Mouse (Mus musculus) gastrocnemius, adult 18-20 months (tissue): ENCODE data around the gene Rrp8. TPM values are rescaled to one million over a fixed set of nuclear protein-coding genes. Genes with fewer than 3 reads are reported as not detected.
"Not testable (repeated sequence)": the region's sequence is repeated elsewhere in the genome, so short reads cannot be mapped to it uniquely, and the experiment has no call there.

Source experiments
- DNase-seq: peaks from one replicate; pipeline ENCODE4 v3.0.0; 2021; ENCODE audit warnings: low spot score
- total RNA-seq, 2 experiments: library from RNA; stranded (reverse); gene quantifications; 2 replicates each; pipeline ENCODE4 v1.2.3; 2021

Rrp8 gene
- total RNA-seq, 2 experiments from 2014 or later = 10.0 to 10.5 TPM

DNA sequence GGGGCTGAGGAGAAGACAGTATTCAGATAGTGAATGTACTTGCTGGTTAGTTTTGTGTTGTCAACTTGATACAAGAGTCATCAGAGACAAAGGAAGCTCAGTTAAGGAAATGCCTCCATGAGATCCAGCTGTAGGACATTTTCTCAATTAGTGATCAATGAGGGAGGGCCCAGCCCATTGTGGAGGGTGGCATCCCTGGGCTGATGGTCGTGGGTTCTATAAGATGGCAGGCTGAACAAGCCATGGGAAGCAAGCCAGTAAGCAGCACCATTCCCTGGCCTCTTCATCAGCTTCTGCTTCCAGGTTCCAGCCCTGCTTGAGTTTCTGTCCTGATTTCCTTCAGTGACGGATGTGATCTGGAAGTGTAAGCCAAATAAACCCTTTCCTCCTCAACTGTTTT, 10.6 kb upstream of the Rrp8 start:
- DNase-seq = no peak

DNA sequence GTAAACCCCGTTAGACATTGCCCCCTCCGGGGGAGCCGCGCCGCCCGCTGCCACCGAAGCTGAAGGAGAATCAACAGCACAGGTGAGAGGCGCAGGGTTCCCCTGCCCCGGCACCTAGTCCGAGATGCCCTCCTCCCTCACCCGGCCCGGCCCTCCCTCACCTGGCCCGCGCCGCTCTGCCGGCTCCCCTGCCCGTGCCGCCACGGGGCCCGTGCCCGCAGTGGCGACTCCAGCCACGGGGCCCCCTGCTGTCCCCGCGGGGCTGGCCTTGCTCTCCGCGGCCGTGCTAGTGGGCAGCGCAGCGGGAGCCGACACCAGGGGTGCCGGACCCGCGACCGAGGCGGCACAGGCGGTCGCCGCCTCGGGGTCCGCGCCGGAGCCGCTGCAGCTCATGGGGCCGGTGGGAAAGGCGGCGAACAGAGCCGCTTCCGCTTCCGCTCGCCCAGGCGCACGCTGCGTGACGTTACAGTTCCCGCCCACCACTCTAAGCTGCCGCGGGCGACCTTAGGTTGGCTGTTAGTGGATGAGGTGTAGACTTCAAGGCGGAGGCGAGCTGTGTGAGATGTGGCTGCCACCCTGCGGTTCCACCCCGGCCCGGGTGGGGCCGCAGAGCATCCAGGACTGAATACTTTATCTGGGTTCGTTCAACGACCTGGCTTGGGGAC, 6.9 kb upstream of the Rrp8 start, which contains the start of gene Taf10:
Gene Taf10, minus strand, starts transcription at position 436 of the 665 bp plus-strand sequence.
- peak; percentile 78 for DNase-seq

DNA sequence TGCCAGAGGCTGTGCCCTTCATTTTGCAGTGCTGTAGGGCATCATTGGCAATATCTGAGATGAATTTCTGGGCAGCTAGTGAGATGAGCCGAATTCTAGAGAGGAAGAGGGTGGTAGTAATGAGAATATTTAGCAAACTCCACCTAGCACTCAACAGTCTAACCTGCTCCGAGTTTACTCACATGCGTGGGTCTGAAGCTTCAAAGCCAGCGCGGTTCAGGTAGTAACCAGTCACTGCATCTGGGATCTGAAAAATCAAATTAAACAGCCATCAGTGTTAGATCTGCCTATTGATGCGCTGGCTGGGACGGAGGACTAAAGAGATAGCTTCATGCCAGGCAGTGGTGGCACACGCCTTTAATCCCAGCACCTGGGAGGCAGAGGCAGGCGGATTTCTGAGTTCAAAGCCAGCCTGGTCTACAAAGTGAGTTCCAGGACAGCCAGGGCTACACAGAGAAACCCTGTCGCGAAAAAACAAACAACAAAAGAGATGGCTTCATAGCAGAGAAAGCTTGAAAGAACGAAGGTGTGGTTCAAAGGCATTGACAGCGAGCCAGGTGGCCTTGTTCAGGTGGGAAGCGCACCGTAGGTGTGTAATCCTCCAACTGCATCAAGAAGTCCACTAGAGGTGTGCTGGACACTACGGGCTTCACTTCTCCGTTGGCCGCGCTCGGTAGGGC, 6.2 kb upstream of the Rrp8 start:
- not testable (repeated sequence) for DNase-seq

DNA sequence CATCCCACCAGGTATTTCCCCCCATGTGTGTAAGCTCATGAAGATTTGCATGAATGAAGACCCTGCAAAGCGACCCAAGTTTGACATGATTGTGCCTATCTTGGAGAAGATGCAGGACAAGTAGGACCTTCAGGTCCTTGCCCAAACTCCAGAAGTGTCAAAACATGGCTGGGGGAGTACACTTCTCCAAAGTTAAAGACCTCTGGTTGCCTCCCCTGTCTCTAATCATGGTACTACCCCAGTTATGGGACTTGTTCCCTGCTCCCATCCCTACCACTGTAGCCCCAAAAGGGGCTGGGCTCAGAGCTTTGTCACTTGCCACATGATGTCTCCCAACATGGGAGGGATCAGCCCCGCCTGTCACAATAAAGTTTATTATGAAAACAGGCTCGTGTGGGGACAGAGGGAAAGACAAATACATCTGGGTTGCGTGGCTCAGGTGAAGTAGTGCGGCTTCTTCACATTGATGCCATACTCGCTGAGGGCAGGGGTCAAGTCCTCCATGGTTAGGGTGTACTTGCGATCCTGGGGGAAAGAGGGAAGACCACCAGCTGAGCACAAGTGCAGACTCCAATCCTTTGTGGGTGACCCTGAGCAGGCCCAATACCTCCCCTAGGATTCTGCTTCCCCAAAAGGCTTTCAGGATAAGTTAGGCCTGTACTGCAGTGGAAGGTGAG, 5.5 kb upstream of the Rrp8 start:
- DNase-seq = not testable (repeated sequence)

DNA sequence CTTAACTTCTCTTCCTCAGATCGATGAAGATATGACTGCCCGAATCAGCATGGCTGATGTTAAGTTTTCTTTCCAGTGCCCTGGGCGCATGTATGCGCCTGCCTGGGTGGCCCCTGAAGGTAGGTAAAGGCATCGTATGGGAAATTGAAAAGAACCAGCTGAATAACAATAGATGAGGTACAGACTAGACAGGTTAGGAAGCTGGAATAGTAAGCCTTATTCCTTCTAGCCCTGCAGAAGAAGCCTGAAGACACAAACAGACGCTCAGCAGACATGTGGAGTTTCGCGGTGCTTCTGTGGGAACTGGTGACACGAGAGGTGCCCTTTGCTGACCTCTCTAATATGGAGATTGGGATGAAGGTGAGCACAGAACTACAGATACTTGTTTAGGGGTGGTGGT, 4.8 kb upstream of the Rrp8 start:
- DNase-seq = no peak

DNA sequence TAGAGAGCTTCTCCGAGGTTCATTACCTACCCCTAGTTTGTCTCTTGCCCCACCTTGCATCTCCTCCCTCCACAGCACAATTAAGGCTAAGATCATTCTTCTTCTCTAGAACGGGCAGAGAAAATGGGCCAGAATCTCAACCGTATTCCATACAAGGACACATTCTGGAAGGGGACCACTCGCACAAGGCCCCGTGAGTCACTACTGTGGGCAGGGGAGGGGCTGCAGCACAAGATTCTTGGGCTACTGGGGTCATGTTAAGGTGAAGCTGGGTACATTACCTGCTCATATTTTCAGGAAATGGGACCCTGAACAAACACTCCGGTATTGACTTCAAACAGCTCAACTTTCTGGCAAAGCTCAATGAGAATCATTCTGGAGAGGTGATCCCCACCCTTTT, 3.7 kb upstream of the Rrp8 start:
- no peak for DNase-seq

DNA sequence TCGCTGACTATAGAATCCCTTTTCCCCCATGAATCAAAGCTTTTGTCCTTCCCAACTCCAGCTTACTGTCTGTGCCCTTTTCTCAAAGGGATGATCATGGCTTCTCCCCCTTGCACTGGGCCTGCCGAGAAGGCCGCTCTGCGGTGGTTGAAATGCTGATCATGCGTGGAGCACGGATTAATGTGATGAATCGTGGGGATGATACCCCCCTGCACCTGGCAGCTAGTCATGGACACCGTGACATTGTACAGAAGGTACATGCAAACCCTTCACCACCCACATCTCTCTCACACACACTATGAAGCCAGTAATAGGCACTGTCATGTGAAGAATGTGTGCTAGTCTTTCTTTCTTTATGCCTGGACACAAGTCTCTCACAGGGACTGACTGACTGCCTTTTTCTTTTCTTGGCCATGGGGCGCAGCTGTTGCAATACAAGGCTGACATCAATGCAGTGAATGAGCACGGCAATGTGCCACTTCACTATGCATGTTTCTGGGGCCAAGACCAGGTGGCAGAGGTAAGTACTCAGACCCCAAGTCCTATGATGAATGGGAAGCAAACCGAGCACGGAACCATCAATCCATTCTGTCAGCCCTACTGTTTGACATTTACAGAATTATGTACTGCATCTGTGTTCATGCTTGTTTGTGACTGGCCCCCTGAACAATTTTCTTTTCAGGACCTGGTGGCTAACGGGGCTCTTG, 3.1 kb upstream of the Rrp8 start:
- DNase-seq = no peak

DNA sequence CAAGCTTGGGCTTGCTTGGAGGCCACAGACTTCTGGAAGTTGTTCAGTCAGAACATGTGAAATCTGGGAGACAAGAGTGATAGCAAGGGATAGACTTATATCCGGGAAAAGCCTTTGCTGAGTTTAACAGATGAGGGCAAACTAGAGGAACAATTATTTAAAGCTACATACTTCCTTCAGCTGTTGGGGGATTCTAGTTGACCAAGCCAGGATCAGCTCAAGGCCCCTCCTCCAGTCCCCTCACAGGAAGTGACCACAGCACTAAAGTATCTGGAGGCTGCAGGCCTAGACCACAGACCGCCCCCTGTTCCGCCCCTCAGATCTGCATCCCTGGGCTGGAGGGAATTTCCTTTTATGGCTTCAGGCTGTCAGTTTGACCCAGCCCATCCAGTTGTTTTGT, 1.8 kb upstream of the Rrp8 start:
- DNase-seq = peak; percentile 69

DNA sequence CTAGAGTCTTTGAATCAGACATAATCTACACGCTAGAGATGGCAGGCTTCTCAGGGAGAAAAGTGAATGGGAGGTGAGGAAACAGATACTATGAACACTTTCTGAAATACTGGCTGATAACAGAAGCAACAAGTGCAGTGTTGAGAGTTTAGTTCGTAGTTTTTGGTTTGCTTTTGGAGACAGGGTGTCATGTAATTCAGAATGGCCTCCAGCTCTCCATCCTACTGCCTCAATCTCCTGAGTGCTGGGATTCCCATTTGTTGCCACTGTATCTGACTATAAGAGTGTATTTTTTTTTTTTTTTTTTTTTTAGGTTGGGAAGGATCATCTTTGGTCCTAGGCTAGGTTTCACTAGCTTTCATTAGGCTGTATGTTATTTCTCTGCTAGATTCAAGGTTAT, 1.1 kb upstream of the Rrp8 start:
- no peak for DNase-seq

DNA sequence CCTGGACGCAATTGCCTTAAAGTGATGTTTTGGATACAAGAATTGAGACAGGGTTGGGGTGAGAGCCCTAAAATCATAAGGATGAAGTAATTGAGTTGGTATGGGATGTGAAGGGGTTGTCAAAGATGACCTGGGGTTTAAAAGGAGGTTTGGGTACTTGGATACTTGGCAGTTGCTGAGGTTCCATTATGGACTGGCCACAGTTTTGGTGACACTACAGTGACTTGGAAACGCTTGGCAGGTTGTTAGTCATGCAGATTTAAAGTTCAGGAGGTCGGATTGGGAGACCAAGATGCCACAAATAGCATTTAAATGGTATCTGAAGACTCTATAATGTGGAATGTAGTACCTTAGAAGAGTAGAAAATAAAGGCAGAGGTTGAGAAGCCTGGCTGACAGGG, 463 bp upstream of the Rrp8 start:
- no peak for DNase-seq

DNA sequence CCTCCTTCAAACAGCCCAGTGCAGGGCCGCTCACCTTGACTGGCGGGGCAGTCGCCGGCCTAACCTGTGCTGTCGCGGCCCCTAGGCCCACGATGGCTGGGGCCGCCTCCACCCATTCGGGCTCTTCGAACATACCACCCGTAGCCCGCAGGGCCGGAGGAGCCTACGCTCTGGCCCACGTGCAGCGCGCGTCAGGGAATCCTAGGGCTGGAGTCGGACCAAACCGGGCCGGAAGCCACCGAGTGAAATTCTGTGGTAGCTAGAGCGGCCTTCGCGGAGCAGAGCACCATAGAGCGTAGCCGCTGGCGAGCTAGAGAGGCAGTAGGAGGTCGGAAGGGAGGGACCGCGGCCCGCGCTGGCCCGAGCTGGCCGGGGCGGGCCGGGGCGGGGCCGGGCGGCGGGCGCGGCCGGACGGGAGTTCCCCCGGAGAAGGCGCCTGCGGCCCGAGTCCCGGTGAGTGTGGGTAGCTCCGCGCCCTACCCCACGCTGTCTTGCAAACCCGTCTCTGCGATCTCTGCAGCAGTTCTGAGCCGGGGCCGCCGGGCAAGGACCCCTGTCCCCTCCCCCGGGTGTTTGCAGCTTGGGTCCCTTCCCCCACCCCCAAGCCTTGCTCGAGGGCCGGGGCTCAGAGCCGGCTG, 802 bp downstream of the Rrp8 start, which contains the start of gene Ilk:
Gene Ilk, plus strand, starts transcription at position 329 of the 638 bp plus-strand sequence.
- peak; percentile 95 for DNase-seq

DNA sequence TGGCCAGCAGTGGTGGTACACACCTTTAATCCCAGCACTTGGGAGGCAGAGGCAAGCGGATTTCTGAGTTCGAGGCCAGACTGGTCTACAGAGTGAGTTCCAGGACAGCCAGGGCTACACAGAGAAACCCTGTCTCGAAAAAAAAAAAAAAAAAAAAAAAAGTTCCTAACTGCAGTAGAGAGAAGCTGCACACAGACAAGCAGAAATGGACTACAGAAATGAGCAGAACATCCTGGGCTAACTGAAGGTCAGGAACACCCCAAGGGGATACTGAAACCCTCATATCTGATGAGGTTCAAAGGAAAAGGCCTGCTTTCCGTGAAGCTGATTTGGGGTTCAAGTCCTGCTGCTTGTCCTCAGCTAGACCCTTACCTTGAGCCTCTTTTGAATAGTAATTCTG, 1.7 kb downstream of the Rrp8 start:
- DNase-seq = not testable (repeated sequence)

DNA sequence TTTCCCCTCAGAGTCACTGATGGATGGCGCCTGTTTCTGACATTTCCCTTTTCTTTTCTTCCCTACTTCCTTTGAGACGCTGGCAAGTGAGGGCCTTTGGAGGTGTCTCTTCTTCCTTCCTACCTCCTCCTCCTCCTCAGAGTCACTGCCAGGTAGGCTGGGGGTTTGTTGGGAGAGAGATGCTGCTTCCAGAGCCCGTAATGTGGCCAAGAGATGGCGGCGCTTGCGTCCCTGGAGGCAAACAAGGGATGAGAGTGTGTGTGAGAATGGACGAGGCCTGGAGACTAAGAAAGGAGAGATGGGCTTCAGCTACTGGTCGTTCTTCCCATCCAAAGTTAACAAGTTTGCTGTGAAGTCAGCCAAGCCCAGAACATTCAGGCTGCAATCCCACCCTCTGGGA, 2.4 kb downstream of the Rrp8 start:
- no peak for DNase-seq

DNA sequence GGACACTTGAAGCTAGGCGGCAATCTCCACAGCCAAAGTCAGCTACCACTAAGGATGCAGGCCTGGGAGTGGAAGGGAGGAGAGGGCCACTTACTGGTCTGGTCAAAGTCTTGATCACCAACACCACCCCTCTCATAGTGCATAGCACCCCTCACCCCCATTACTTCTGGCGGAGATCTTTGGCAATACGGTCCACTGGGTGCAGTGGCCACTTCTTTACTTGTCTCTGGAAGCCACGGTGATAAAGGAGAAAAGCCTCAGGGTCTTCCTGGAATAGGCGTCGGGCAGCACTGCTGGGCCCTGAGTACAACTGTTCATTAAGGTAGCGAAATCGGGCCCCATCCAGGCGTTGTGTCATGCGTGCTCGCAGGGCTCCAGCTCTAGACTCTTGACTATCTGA, 3.3 kb downstream of the Rrp8 start:
- no peak for DNase-seq

DNA sequence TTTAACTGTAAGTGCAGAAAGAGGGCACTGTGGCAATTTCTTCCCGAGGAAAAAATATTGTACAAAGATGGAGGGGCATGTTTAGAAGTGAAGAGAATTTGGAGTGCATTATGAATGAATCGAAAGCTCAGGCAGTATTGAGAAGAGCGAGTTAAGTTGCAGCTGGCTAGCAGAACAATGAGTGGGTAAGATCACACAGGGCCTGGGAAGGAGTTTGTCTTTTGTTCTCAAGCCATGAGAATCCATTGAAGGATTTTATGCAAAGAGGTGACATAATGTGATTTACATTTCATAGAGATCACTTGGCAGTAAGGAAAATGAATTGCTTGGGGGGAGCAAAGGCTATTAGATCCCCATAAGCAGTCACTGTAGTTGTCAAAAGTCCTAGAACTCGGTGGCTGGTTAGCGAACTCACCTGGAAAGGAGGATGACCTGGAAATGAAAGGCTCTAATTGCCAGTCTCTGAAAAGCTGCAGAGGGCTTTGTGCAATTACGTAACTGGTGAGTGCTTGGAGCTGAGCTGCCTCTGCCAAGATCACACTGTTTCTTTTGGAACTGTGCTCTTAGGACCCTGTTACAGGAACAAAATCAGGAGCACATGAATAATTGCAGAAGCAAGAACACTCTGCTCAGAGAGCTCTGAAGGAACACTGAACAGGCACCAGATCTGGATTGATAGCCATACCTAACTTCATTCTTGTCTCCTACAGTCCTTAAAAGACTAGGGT, 8.3 kb downstream of the Rrp8 start:
- DNase-seq = no peak

DNA sequence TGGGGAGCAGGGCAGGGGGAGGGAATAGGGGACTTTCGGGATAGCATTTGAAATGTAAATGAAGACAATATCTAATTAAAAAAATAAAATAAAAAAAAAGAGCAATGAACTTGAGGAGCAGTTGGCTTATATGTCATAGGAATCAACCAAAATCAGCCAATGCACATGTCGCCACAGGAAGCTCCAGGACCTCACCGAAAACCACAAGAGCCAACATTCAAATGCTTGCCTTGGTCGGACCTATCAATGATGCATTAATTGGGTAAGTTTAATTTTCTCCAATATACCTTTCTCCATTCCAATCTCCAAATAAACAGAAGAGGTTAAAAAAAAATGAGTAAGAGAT, 10.2 kb downstream of the Rrp8 start:
- DNase-seq = no peak

DNA sequence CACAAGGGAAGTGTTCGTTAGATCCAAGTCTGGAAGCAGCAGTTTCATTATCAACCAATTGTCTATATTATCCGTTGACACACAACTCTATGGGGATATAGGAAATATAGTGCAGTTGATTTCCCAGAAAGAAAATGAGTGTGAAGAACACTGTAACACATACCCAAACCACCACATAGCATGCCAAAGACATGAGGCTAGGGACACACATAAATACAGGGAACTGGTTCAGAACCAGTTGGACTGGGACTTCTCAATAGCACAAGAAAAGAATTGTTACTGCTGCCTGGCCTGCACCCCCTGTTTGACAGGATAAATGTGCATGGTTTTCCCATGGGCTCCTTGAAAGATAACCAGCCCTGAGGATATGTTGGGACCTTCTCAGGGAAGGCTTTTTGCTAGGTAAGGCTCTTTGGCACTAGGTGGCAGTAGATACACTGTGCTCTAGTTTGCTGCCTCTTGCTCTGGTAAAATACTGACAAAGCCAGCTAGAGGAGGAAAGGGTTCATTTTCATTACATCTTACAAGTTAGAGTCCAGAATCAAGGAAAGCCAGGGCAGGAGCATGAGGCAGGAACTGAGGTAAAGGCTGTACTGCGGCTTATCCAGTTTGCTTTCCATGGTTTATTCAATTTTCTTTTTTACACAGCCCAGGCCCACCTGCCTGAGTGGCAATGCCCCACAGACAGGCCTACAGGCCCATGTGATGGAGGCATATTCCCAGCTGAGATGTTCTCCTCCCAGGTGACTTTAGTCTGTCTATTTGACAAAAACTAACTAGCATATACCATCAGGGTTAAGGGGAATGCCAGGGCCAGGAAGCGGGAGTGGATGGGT, 10.8 kb downstream of the Rrp8 start:
- peak; percentile 55 for DNase-seq

DNA sequence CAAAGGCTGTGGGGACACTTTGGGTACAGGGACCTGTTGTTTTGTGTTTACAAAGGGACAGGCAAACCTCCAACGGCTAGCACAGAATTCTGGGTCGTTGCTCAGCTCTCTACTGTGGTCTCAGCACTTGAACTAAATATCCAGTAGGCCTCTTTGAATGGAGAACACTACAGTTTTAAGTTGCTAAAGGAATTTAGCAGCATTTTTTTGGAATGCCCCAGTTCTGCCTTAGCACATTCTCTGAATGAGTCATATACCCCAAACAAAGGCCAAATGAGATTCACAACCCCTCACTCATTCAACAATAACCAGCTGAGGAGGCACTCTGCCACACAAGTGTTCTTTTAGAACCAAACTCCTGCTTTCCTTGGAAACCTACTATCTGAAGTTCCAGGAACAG, 15.3 kb downstream of the Rrp8 start:
- DNase-seq = no peak

DNA sequence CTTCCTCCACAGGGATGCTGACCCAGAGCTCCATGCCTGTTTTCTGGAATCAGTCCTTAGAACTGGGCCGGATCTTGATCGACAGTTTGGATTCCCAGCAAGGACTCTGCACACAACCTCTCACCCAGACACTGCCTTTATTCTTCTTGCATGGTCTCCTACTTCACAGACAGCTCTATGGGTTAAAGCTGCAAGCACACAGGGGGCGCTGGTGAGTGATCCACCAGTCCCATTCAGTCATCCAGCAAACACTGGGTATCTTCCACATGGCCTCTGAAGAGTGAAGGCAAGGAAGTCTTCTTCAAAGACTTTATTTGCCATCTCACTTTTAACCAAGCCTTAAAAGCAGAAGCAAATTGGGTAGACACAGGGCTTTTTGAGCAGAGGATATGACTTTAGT, 21.8 kb downstream of the Rrp8 start:
- no peak for DNase-seq

DNA sequence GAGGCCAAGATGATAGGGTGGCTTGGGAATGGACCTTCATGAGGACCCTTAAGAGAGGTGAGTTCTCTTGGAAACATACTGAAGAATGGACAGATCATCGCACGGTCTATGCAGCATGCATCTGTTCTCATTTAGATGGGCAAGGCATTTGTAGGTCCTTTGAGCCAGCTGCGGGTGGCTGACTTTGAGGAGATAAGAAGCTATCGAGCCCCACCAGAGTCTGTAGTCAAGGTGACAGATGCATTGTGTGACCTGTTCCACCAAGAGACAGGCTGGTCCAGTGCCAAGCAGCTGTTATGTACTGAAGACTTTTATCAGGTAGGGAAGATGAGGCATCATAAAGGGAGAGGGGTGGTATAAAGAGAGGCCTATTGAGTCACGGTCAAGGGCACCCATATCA, 28.5 kb downstream of the Rrp8 start:
- no peak for DNase-seq
